Mouse (Mus musculus): ENCODE measurements around the gene Gbf1.
"Not testable (repeated sequence)": the region's sequence is repeated elsewhere in the genome, so short reads cannot be mapped to it uniquely, and the experiment has no call there.

The Gbf1 gene

GRCm38 (mm10) chr19:46147511-46148371, 4.6 kb upstream of the Gbf1 start, which contains the start of gene Pitx3:
Gene Pitx3, minus strand, starts transcription at chr19:46148326.
- peak; percentile 35 for DNase-seq (ENCODE audit: low spot score)

- DNase-seq (ENCODE audit: low spot score): peak; percentile 85
These were observed 3.9 kb upstream of the Gbf1 start for GRCm38 (mm10) chr19:46148372-46148760.

- no peak for DNase-seq (ENCODE audit: low spot score)
These were observed 3.2 kb upstream of the Gbf1 start for GRCm38 (mm10) chr19:46149091-46149490.

GRCm38 (mm10) chr19:46165950-46166349, 13.6 kb downstream of the Gbf1 start:
- no peak for DNase-seq (ENCODE audit: low spot score)

- not testable (repeated sequence) for DNase-seq (ENCODE audit: low spot score)
These were observed 14.9 kb downstream of the Gbf1 start for GRCm38 (mm10) chr19:46167169-46167568.

GRCm38 (mm10) chr19:46169396-46169795, 17.1 kb downstream of the Gbf1 start:
- DNase-seq (ENCODE audit: low spot score): no peak

GRCm38 (mm10) chr19:46169913-46170312, 17.6 kb downstream of the Gbf1 start:
- DNase-seq (ENCODE audit: low spot score): no peak

GRCm38 (mm10) chr19:46172541-46172940, 20.2 kb downstream of the Gbf1 start:
- no peak for DNase-seq (ENCODE audit: low spot score)

GRCm38 (mm10) chr19:46175173-46175572, 22.9 kb downstream of the Gbf1 start:
- DNase-seq (ENCODE audit: low spot score): no peak

GRCm38 (mm10) chr19:46177046-46177445, 24.7 kb downstream of the Gbf1 start:
- DNase-seq (ENCODE audit: low spot score): no peak

- no peak for DNase-seq (ENCODE audit: low spot score)
These were observed 28.0 kb downstream of the Gbf1 start for GRCm38 (mm10) chr19:46180274-46180673.

GRCm38 (mm10) chr19:46182241-46182640, 29.9 kb downstream of the Gbf1 start:
- no peak for DNase-seq (ENCODE audit: low spot score)

GRCm38 (mm10) chr19:46186611-46187010, 34.3 kb downstream of the Gbf1 start:
- DNase-seq (ENCODE audit: low spot score): no peak

GRCm38 (mm10) chr19:46187203-46187602, 34.9 kb downstream of the Gbf1 start:
- no peak for DNase-seq (ENCODE audit: low spot score)

GRCm38 (mm10) chr19:46198293-46198692, 46.0 kb downstream of the Gbf1 start:
- no peak for DNase-seq (ENCODE audit: low spot score)

GRCm38 (mm10) chr19:46198891-46199290, 46.6 kb downstream of the Gbf1 start:
- no peak for DNase-seq (ENCODE audit: low spot score)

GRCm38 (mm10) chr19:46204166-46204565, 51.9 kb downstream of the Gbf1 start:
- DNase-seq (ENCODE audit: low spot score): no peak

- no peak for DNase-seq (ENCODE audit: low spot score)
These were observed 53.4 kb downstream of the Gbf1 start for GRCm38 (mm10) chr19:46205680-46206079.

GRCm38 (mm10) chr19:46210951-46211350, 58.6 kb downstream of the Gbf1 start:
- DNase-seq (ENCODE audit: low spot score): no peak

GRCm38 (mm10) chr19:46214541-46214940, 62.2 kb downstream of the Gbf1 start:
- DNase-seq (ENCODE audit: low spot score): peak; percentile 5

- peak; percentile 77 for DNase-seq (ENCODE audit: low spot score)
These were observed 63.1 kb downstream of the Gbf1 start for GRCm38 (mm10) chr19:46215401-46215800.

GRCm38 (mm10) chr19:46216716-46217115, 64.4 kb downstream of the Gbf1 start:
- no peak for DNase-seq (ENCODE audit: low spot score)

GRCm38 (mm10) chr19:46217347-46217746, 65.0 kb downstream of the Gbf1 start:
- not testable (repeated sequence) for DNase-seq (ENCODE audit: low spot score)

- no peak for DNase-seq (ENCODE audit: low spot score)
These were observed 67.8 kb downstream of the Gbf1 start for GRCm38 (mm10) chr19:46220116-46220515.
